Mouse (Mus musculus): ENCODE measurements around the gene Ephx3. TPM values are rescaled to one million over a fixed set of nuclear protein-coding genes. Genes with fewer than 3 reads are reported as not detected.

Ephx3 gene
- polyA plus RNA-seq, 1 experiment from 2014 or later = 0.46 TPM

DNA sequence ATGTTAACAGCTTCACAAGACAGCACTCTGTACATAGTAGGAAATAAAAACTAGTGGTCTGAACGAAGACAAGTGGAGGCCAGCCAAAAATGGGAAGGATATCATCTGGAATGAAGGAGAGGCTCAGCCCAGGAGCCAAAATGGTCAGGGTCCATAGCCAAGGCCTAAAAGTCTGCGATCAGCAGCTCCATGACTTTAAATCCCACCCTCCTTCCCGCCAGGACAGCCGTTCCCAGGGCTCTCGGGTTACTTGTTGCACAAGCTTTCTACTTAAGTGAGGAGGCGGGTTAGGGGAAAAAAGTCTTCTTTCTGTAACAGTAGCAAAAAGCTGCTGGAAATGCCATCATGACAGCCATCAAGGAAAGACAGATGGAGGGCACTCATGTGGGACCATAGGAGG is 19.8 kb upstream of the Ephx3 start:
- ATAC-seq (ENCODE audit: low read depth) = no peak
- WGBS = 60% methylated on average over 6 of the region's 6 CpGs
- peaks cover 70% of the 10 kb centered on the region for H3K36me3 ChIP-seq (ENCODE audit: control insufficient read depth, insufficient read depth, low read length)

GRCm38 (mm10) chr17:32207586-32208245 is 18.4 kb upstream of the Ephx3 start:
- Histone ChIP-seq H3K4me3 (ENCODE audit: low read depth, low read length) (no peak overlapping the region), H3K36me3 (ENCODE audit: control insufficient read depth, insufficient read depth, low read length) (peaks cover 67% of the 10 kb centered on the region), H3K27ac (ENCODE audit: low read depth, low read length) (no peak overlapping the region), H3K27me3 (ENCODE audit: control insufficient read depth, insufficient read depth, low read length) (no peaks in the 10 kb centered on the region), H3K9ac (replicated peaks; ENCODE audit: low read depth, low read length) (no peak overlapping the region), H3K9me3 (ENCODE audit: control insufficient read depth, low read length) (no peaks in the 10 kb centered on the region), H3K4me1 (ENCODE audit: control insufficient read depth, insufficient read depth, low read length) (no peaks in the 10 kb centered on the region), H3K4me2 (ENCODE audit: low read depth, low read length) (no peak overlapping the region)
- WGBS = 83% methylated on average over 5 of the region's 5 CpGs
- ATAC-seq (ENCODE audit: low read depth) = no peak

More for the DNA sequence above, 19.8 kb upstream of the Ephx3 start:
- H3K4me3 ChIP-seq (ENCODE audit: low read depth, low read length) = no peak overlapping the region
- H3K4me1 ChIP-seq (ENCODE audit: control insufficient read depth, insufficient read depth, low read length) = no peaks in the 10 kb centered on the region
- no peak overlapping the region for H3K27ac ChIP-seq (ENCODE audit: low read depth, low read length)
- no peaks in the 10 kb centered on the region for H3K9me3 ChIP-seq (ENCODE audit: control insufficient read depth, low read length)
- no peak overlapping the region for H3K4me2 ChIP-seq (ENCODE audit: low read depth, low read length)
- H3K27me3 ChIP-seq (ENCODE audit: control insufficient read depth, insufficient read depth, low read length) = no peaks in the 10 kb centered on the region
- H3K9ac ChIP-seq (replicated peaks; ENCODE audit: low read depth, low read length) = no peak overlapping the region

GRCm38 (mm10) chr17:32205345-32205744 is 16.0 kb upstream of the Ephx3 start:
- Histone ChIP-seq H3K27ac (ENCODE audit: low read depth, low read length) (no peak overlapping the region), H3K4me1 (ENCODE audit: control insufficient read depth, insufficient read depth, low read length) (no peaks in the 10 kb centered on the region), H3K27me3 (ENCODE audit: control insufficient read depth, insufficient read depth, low read length) (no peaks in the 10 kb centered on the region), H3K9ac (replicated peaks; ENCODE audit: low read depth, low read length) (no peak overlapping the region), H3K9me3 (ENCODE audit: control insufficient read depth, low read length) (no peaks in the 10 kb centered on the region), H3K4me3 (ENCODE audit: low read depth, low read length) (no peak overlapping the region), H3K36me3 (ENCODE audit: control insufficient read depth, insufficient read depth, low read length) (peaks cover 65% of the 10 kb centered on the region), H3K4me2 (ENCODE audit: low read depth, low read length) (no peak overlapping the region)
- WGBS = 89% methylated on average over 3 of the region's 3 CpGs
- ATAC-seq (ENCODE audit: low read depth) = no peak

- Histone ChIP-seq H3K4me2 (ENCODE audit: low read depth, low read length) (no peak overlapping the region), H3K9me3 (ENCODE audit: control insufficient read depth, low read length) (no peaks in the 10 kb centered on the region), H3K4me1 (ENCODE audit: control insufficient read depth, insufficient read depth, low read length) (no peaks in the 10 kb centered on the region), H3K27ac (ENCODE audit: low read depth, low read length) (no peak overlapping the region), H3K36me3 (ENCODE audit: control insufficient read depth, insufficient read depth, low read length) (peaks cover 76% of the 10 kb centered on the region), H3K27me3 (ENCODE audit: control insufficient read depth, insufficient read depth, low read length) (no peaks in the 10 kb centered on the region), H3K4me3 (ENCODE audit: low read depth, low read length) (no peak overlapping the region), H3K9ac (replicated peaks; ENCODE audit: low read depth, low read length) (no peak overlapping the region)
- 93% methylated on average over 3 of the region's 3 CpGs for WGBS
- no peak for ATAC-seq (ENCODE audit: low read depth)
These were observed 13.6 kb upstream of the Ephx3 start for GRCm38 (mm10) chr17:32202972-32203371.

- Histone ChIP-seq H3K27ac (ENCODE audit: low read depth, low read length) (no peak overlapping the region), H3K9me3 (ENCODE audit: control insufficient read depth, low read length) (no peaks in the 10 kb centered on the region), H3K36me3 (ENCODE audit: control insufficient read depth, insufficient read depth, low read length) (peaks cover 74% of the 10 kb centered on the region), H3K4me3 (ENCODE audit: low read depth, low read length) (no peak overlapping the region), H3K4me1 (ENCODE audit: control insufficient read depth, insufficient read depth, low read length) (no peaks in the 10 kb centered on the region), H3K4me2 (ENCODE audit: low read depth, low read length) (no peak overlapping the region), H3K9ac (replicated peaks; ENCODE audit: low read depth, low read length) (no peak overlapping the region), H3K27me3 (ENCODE audit: control insufficient read depth, insufficient read depth, low read length) (no peaks in the 10 kb centered on the region)
- no peak for ATAC-seq (ENCODE audit: low read depth)
- 88% methylated on average over 5 of the region's 5 CpGs for WGBS
These were observed 11.7 kb upstream of the Ephx3 start for GRCm38 (mm10) chr17:32201086-32201485.

DNA sequence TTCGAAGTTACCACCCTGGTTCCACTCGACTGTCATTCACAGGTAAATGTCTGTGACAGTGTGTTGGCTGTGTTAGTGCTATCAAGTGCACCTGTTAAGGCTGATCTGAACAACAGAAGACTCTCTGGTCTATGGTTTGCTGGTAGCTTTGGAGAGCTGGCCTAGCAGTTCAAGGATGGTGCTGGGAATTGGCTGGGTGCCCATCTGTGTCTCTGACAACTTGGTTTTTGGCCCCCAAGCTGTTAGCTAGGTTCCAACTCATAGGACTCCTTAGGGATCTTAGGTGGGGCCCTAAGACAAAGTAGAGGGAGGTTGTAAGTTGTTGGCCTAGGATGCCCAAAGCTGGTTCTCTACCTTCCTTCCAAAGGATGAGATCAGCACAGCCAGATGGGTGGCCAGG is 10.4 kb upstream of the Ephx3 start:
- Histone ChIP-seq H3K36me3 (ENCODE audit: control insufficient read depth, insufficient read depth, low read length) (peaks cover 70% of the 10 kb centered on the region), H3K4me1 (ENCODE audit: control insufficient read depth, insufficient read depth, low read length) (no peaks in the 10 kb centered on the region), H3K4me3 (ENCODE audit: low read depth, low read length) (no peak overlapping the region), H3K4me2 (ENCODE audit: low read depth, low read length) (no peak overlapping the region), H3K27ac (ENCODE audit: low read depth, low read length) (no peak overlapping the region), H3K9ac (replicated peaks; ENCODE audit: low read depth, low read length) (no peak overlapping the region), H3K27me3 (ENCODE audit: control insufficient read depth, insufficient read depth, low read length) (no peaks in the 10 kb centered on the region), H3K9me3 (ENCODE audit: control insufficient read depth, low read length) (no peaks in the 10 kb centered on the region)
- 91% methylated on average over 2 of the region's 2 CpGs for WGBS
- ATAC-seq (ENCODE audit: low read depth) = no peak

GRCm38 (mm10) chr17:32197156-32197555 is 7.8 kb upstream of the Ephx3 start:
- H3K9ac ChIP-seq (replicated peaks; ENCODE audit: low read depth, low read length) = no peak overlapping the region
- no peaks in the 10 kb centered on the region for H3K9me3 ChIP-seq (ENCODE audit: control insufficient read depth, low read length)
- WGBS = 82% methylated on average over 14 of the region's 14 CpGs
- no peak for ATAC-seq (ENCODE audit: low read depth)
- H3K27me3 ChIP-seq (ENCODE audit: control insufficient read depth, insufficient read depth, low read length) = no peaks in the 10 kb centered on the region
- no peaks in the 10 kb centered on the region for H3K4me1 ChIP-seq (ENCODE audit: control insufficient read depth, insufficient read depth, low read length)
- no peak overlapping the region for H3K27ac ChIP-seq (ENCODE audit: low read depth, low read length)
- peaks cover 54% of the 10 kb centered on the region for H3K36me3 ChIP-seq (ENCODE audit: control insufficient read depth, insufficient read depth, low read length)
- no peak overlapping the region for H3K4me2 ChIP-seq (ENCODE audit: low read depth, low read length)
- H3K4me3 ChIP-seq (ENCODE audit: low read depth, low read length) = no peak overlapping the region

GRCm38 (mm10) chr17:32195725-32196124 is 6.4 kb upstream of the Ephx3 start:
- no peak overlapping the region for H3K4me3 ChIP-seq (ENCODE audit: low read depth, low read length)
- no peak for ATAC-seq (ENCODE audit: low read depth)
- H3K9me3 ChIP-seq (ENCODE audit: control insufficient read depth, low read length) = no peaks in the 10 kb centered on the region
- peaks cover 41% of the 10 kb centered on the region for H3K36me3 ChIP-seq (ENCODE audit: control insufficient read depth, insufficient read depth, low read length)
- H3K9ac ChIP-seq (replicated peaks; ENCODE audit: low read depth, low read length) = no peak overlapping the region
- no peak overlapping the region for H3K27ac ChIP-seq (ENCODE audit: low read depth, low read length)
- H3K27me3 ChIP-seq (ENCODE audit: control insufficient read depth, insufficient read depth, low read length) = no peaks in the 10 kb centered on the region
- no peak overlapping the region for H3K4me2 ChIP-seq (ENCODE audit: low read depth, low read length)
- WGBS = 96% methylated on average over 5 of the region's 5 CpGs
- no peaks in the 10 kb centered on the region for H3K4me1 ChIP-seq (ENCODE audit: control insufficient read depth, insufficient read depth, low read length)

- Histone ChIP-seq H3K4me1 (ENCODE audit: control insufficient read depth, insufficient read depth, low read length) (0 out of 2 replicates have a peak, but pooled peaks cover 7% of the 10 kb centered on the region), H3K27me3 (ENCODE audit: control insufficient read depth, insufficient read depth, low read length) (no peaks in the 10 kb centered on the region), H3K27ac (ENCODE audit: low read depth, low read length) (no peak overlapping the region), H3K36me3 (ENCODE audit: control insufficient read depth, insufficient read depth, low read length) (peaks cover 15% of the 10 kb centered on the region), H3K4me3 (ENCODE audit: low read depth, low read length) (no peak overlapping the region), H3K9me3 (ENCODE audit: control insufficient read depth, low read length) (no peaks in the 10 kb centered on the region), H3K9ac (replicated peaks; ENCODE audit: low read depth, low read length) (no peak overlapping the region), H3K4me2 (ENCODE audit: low read depth, low read length) (no peak overlapping the region)
- 88% methylated on average over 5 of the region's 5 CpGs for WGBS
- ATAC-seq (ENCODE audit: low read depth) = no peak
These were observed 3.7 kb upstream of the Ephx3 start for GRCm38 (mm10) chr17:32193010-32193409.

All from neural tube, embryonic 14.5 days (tissue).